Mouse (Mus musculus): ENCODE data around the gene Gimap4.
A peak's percentile ranks its signal among the peaks of the same experiment; 100 is the strongest.

The Gimap4 gene

DNA sequence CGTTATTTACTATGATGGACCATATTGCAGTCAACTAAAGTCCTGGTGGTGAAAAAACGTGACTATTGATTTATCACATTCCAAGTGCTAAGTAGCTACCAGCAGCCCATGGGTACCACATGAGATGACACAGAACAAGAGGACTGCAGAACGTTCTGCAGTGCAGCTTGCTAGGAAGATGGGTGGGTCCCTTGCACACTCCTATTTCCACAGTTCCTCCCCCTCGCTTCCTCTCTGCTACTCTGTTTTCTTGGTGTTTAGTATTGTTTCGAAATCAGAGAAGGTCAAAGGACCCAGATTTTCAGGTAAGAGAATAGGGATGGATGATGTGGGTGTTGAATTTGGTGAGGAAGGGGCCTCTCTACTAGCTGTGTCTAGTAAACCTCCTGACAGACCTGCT is at the start of gene Gimap4:
TSS of gene Gimap4 (plus strand) at position 231 of the 400 bp plus-strand sequence.
- DNase-seq (ENCODE audit: low spot score in 2 of 2), result peak in 1 of 2 experiments; percentile 34

- DNase-seq (ENCODE audit: low spot score in 2 of 2), result no peak
Measured at GRCm38 (mm10) chr6:48635105-48635504, 49.2 kb upstream of the Gimap4 start.

DNA sequence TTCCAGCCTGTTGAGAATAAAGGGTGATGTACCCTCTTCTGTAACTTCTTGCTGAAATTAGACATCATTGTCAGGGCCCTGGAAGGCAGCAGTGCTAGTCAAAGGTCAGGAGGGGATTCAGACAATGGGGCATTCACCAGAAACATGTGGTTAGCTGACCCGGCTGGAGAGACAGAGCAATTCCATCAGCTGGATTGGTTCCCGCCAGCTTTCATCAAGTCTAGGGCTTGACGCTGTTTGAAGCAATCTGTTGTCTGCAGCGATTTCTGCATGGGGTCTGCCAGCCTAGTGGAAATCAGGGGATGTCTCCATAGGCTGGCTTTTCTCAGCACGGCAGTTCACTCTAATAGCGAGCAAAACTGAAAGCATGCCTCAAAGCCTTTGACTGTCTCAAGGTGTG is 47.8 kb upstream of the Gimap4 start:
- DNase-seq (ENCODE audit: low spot score in 2 of 2), result peak; percentile 8 to 56

- DNase-seq (ENCODE audit: low spot score in 2 of 2), result peak in 1 of 2 experiments; percentile 15
Measured at GRCm38 (mm10) chr6:48637811-48638500, 46.4 kb upstream of the Gimap4 start.

- peak; percentile 34 to 49 for DNase-seq (ENCODE audit: low spot score in 2 of 2)
Measured at GRCm38 (mm10) chr6:48638553-48638952, 45.8 kb upstream of the Gimap4 start.

DNA sequence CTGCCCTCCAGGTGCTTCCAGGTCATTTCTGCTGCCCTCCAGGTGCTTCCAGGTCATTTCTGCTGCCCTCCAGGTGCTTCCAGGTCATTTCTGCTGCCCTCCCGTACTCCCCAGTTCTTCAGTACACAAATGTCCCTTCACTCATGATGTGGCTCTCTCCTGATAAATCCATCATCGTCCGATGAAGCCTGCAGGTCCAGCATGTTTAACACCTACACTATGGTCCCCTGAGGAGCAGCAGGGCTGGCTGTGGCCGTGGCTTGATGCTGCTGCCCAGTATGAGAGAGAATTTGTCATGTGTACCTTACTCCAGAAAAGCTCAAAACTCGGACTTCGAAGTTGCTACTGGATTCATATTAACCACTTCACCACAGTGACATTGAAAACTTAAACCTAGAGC is 43.0 kb upstream of the Gimap4 start:
- DNase-seq (ENCODE audit: low spot score in 2 of 2), result no peak

DNA sequence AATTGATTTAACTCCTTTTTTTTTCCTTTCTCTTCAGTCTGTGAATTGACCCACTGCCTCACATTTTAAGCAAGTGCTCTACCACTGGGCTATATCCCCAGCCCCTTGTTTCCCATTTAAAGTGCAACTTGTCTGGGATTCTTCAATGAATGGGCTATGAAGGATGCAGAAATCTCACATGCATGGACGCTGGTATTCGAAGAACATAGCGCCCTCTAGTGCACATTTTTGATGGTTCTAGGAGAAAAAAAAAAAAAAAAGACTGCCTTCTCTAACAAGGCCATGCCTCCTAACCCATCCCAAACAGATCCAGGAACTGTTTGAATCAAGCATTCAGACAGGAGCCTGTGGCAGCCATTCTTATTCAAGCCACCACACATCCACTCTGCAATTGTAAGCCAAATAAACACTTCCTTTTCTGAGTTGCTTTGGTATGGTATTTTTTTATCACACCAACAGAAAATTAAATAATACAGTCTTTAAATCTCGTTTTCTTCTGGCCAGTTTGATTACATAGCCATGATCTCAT is 41.5 kb upstream of the Gimap4 start:
- peak; percentile 16 to 43 for DNase-seq (ENCODE audit: low spot score in 2 of 2)

GRCm38 (mm10) chr6:48645660-48646308 is 38.6 kb upstream of the Gimap4 start:
- peak; percentile 50 to 74 for DNase-seq (ENCODE audit: low spot score in 2 of 2)

DNA sequence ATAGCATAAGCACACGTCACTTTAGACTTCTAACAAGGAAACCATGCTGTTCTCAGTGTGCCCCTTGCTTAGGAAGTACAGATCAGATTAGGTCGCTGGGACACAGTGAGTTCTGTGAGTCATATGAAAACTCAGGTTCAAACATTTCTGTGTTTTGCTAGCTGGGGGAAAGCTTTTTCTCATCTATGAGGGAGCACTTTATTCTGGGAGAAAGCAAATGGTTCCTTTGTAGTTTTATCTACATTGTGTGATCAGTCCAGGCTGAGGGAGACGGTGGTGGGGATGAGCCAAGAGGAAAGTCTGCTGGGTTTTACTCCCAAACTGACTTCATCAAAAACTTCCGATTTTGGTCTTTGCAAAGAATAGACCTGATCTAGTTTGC is 38.0 kb upstream of the Gimap4 start:
- DNase-seq (ENCODE audit: low spot score in 2 of 2), result no peak

DNA sequence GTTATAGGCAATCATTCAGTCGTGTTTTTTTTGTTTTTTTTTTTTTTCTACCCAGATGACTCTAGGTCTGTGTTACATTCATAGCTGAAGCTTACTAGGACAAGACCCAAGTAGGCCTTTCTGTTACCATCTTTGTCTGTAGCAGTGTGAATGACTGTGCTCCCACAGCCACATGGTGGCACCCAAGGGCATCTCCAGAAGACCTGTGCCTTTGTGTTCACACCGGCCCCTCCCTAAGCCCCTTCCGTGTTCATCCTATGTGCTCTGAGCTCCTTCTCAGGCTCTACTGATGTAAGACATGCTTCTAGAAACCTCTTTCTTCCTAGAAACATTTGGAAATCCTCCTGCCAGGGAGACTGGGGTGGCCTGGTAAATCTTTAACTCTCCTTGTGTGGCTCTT is 37.4 kb upstream of the Gimap4 start, which contains the start of gene Gimap8:
TSS of gene Gimap8 (plus strand) at position 240 of the 400 bp plus-strand sequence.
- peak; percentile 66 for DNase-seq (ENCODE audit: low spot score in 2 of 2)

DNA sequence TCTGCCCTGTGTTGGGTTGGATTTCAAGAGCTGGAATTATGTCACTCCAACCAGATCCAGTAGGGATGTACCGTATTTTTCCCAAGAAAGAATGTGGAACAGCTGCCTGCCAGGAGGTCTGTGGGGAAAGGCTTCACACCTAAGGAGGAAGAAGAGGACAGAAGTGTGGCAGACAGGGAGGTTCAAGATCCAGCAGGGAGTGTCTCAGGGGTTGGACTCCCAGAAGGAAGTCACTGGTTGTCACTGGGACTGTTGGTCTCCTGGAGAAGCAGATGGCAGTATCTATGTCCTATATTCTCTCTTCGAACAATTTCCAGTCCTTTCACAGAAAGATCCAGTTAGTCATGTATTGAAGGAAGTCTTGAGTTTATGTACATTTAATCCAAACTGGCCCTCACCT is 36.7 kb upstream of the Gimap4 start:
- DNase-seq (ENCODE audit: low spot score in 2 of 2), result no peak

DNA sequence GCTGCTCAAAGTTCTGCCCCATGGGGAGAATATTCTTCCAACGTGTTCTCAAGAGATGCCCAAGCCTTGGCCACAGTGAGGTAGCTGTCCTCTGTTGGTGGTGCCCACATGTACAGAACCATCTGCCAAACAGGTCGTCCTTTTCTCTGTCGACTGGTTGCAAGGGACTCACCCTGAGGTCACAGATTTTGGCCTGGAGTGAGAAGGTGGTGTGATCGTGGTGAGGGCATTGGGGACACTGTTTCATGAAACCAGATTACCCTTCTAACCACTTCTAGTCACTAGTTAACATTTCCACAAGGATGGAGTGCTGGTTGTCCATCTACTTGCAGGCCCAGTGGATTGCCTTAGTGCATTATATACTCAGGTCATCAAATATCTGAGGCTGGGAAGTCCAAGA is 35.6 kb upstream of the Gimap4 start:
- no peak for DNase-seq (ENCODE audit: low spot score in 2 of 2)

DNA sequence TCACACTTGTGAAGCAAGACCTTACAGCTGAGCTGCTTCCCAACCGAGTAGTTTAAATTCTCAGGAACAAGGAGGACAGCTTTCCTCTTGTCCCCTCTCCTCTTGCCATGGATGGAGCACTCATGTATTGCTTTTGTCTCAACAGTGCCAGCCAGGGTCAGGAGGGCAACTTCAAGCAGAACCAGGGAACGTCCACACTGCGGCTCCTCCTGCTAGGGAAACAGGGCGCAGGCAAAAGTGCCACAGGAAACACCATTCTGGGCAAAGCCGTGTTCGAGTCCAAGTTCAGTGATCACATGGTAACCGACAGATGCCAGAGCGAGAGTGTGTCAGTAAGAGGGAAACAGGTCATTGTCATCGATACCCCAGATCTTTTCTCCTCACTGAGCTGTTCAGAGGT is 34.3 kb upstream of the Gimap4 start:
- DNase-seq (ENCODE audit: low spot score in 2 of 2), result no peak

GRCm38 (mm10) chr6:48658721-48659120 is 25.6 kb upstream of the Gimap4 start:
- no peak for DNase-seq (ENCODE audit: low spot score in 2 of 2)

GRCm38 (mm10) chr6:48664750-48665149 is 19.6 kb upstream of the Gimap4 start:
- no peak for DNase-seq (ENCODE audit: low spot score in 2 of 2)

- no peak for DNase-seq (ENCODE audit: low spot score in 2 of 2)
Measured at GRCm38 (mm10) chr6:48665471-48665870, 18.9 kb upstream of the Gimap4 start.

DNA sequence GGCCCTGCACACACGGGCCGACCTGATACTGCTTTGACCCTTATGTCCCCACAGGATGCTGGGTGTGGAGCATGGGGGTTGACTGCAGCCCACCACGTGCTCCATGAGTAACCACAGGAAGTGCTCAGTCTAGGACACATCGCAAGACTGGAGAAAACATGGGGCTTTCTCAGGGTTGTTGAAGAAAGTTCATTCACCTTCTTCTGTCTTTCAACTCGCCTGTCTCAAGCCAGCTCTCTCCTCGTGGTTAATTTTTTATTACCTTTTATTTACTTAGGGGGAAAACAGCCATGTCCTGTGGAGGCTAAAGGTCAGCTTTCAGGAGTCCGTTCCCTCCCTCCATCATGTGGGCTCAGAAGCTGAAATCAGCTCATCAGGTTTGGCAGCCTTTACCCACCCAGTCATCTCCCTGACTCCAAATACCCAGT is 18.2 kb upstream of the Gimap4 start:
- DNase-seq (ENCODE audit: low spot score in 2 of 2), result no peak

DNA sequence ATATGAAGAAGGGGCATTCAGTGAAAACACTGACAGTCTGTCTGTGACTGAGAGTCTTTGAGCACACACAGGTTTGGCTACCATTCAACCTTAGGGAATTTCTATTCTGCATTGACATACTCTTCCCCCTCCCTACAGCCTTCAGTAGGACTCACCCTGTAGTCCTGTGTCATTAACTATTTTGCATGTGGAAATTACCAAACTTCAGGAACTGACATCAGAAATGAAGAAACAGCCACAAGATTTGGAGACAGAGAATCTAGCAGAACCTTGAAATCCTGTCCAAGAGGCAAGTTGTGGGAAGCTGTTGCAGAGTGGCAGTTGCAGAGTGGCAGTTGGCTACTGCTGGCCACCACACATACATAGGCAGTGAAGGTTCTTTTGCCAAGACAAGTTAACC is 16.3 kb upstream of the Gimap4 start:
- no peak for DNase-seq (ENCODE audit: low spot score in 2 of 2)

DNA sequence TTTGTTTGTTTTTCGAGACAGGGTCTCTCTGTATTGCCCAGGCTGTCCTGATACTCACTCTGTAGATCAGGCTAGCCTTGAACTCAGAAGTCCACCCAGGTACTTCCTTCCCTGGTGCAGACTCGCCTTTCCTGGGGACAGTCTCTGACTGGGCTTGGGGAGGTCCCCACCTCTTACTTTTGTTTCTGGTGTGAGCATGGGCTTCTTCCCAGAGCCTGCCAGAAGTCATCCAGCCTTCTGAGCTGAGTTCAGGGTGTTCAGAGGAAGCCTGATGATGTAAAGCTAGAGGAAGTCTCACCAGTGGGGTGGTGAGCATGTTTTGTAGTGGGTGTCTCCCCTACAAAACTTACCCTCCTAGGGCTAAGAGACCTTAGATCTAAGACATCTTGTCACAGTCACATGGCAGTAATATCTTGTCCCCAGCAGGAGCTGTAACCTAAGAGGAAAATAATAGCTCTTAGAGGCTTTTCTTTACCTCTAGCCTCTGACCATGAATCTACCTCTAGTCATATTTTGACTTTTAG is 14.8 kb upstream of the Gimap4 start:
- no peak for DNase-seq (ENCODE audit: low spot score in 2 of 2)

DNA sequence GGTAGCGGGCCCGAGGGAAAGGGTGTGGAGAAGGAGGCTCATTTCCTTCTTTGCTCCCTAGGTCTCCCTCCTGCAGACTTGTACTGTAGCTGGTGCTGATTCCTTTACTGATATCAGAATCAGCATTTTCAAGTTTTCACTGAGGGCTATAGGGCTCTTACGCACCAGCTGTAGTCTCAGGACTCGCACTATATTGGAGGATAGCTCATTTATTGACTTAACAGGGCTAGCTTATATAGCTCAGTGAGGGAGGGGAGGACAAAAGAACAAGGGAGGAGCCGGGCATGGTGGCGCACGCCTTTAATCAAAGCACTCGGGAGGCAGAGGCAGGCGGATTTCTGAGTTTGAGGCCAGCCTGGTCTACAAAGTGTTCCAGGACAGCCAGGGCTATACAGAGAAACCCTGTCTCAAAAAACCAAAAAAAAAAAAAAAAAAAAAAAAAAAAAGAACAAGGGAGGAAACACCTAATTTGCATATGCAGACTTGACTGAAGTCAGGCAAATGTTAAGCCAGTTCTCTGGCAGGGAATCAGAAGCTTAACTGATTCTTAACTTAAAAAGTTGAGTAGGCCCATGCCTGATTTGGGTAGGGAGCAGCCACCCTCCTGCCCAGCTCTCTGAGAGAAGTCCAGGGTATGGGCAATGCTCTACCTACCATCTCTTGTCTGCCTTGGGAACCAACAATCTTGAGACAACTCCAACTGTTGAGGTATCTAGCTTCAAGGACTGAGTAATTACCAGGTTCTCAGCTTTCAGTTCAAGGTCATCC is 9.9 kb upstream of the Gimap4 start:
- DNase-seq (ENCODE audit: low spot score in 2 of 2), result no peak

- no peak for DNase-seq (ENCODE audit: low spot score in 2 of 2)
Measured at GRCm38 (mm10) chr6:48675400-48675930, 8.9 kb upstream of the Gimap4 start.

All from heart, adult 9 months (tissue).